Mouse (Mus musculus) liver, adult (tissue): ENCODE data around the gene Hist1h2af.

Experiments
- GATA4 ChIP-seq: IDR thresholded peaks from 2 replicates; pipeline ENCODE4 v1.6.1; 2014; ENCODE audit warnings: mild to moderate bottlenecking, low read length; ENCODE audit not compliant: insufficient replicate concordance

Hist1h2af gene

GRCm38 (mm10) chr13:23581408-23582218 is 47.9 kb downstream of the Hist1h2af start, which contains the start of gene Hist1h4d:
Gene Hist1h4d (plus strand): TSS chr13:23581598.
- no peak for TF ChIP-seq GATA4

GRCm38 (mm10) chr13:23582219-23583056 is 48.7 kb downstream of the Hist1h2af start:
- no peak for TF ChIP-seq GATA4

- no peak for TF ChIP-seq GATA4
Observed at GRCm38 (mm10) chr13:23583387-23584068, 49.8 kb downstream of the Hist1h2af start.
